Mouse (Mus musculus) kidney, postnatal 14 days (tissue): ENCODE measurements at regions not wholly inside any gene's neighbourhood (a gene's known extent, or its start where the extent isn't known, plus 50 kb on each side); places are given as distances from the start of the nearest gene placed in this dataset.

ENCODE experiments used
- DNase-seq: peaks from one replicate; pipeline ENCODE4 v3.0.0; 2022; ENCODE audit warnings: mixed read lengths

DNA sequence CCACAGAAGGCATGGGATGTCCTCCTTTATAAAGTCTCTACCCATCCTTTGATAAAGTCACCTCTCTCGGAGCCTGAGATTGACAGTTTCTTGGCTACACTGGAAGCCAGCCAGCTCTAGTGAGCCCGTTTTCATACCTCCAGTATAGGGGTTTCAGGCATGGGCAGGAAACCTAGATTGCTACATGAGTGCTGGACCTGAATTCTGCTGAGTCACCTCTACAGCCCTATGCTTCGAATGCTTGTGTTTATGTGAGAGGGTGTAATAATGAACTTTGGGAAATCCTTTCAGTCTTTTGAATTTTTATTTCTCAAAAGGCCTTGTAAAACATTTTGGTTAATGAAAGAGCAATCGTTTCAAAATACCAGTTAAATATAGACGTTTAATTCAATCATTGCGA, 53.5 kb upstream of the Itga4 start:
- DNase-seq, result no peak
